Mouse (Mus musculus): ENCODE measurements around the gene Txnrd1.
A peak's percentile ranks its signal among the peaks of the same experiment; 100 is the strongest.

Gene Txnrd1

GRCm38 (mm10) chr10:82866832-82867231 lies 33.1 kb downstream of the Txnrd1 start:
- no peak for DNase-seq (ENCODE audit: low spot score)

- no peak for DNase-seq (ENCODE audit: low spot score)
These were observed 34.8 kb downstream of the Txnrd1 start for GRCm38 (mm10) chr10:82868418-82869086.

GRCm38 (mm10) chr10:82875446-82875845 lies 41.7 kb downstream of the Txnrd1 start:
- no peak for DNase-seq (ENCODE audit: low spot score)

GRCm38 (mm10) chr10:82876076-82876796 lies 42.5 kb downstream of the Txnrd1 start:
- DNase-seq (ENCODE audit: low spot score), result peak; percentile 42

- no peak for DNase-seq (ENCODE audit: low spot score)
These were observed 53.6 kb downstream of the Txnrd1 start for GRCm38 (mm10) chr10:82887354-82887753.

GRCm38 (mm10) chr10:82888576-82888975 lies 54.8 kb downstream of the Txnrd1 start:
- no peak for DNase-seq (ENCODE audit: low spot score)

GRCm38 (mm10) chr10:82889447-82889973 lies 55.8 kb downstream of the Txnrd1 start:
- peak; percentile 37 for DNase-seq (ENCODE audit: low spot score)

- DNase-seq (ENCODE audit: low spot score), result no peak
These were observed 57.2 kb downstream of the Txnrd1 start for GRCm38 (mm10) chr10:82890936-82891335.

- no peak for DNase-seq (ENCODE audit: low spot score)
These were observed 57.7 kb downstream of the Txnrd1 start for GRCm38 (mm10) chr10:82891427-82891826.

- no peak for DNase-seq (ENCODE audit: low spot score)
These were observed 58.8 kb downstream of the Txnrd1 start for GRCm38 (mm10) chr10:82892442-82893055.

GRCm38 (mm10) chr10:82893872-82894650 lies 60.3 kb downstream of the Txnrd1 start:
- peak; percentile 45 for DNase-seq (ENCODE audit: low spot score)

GRCm38 (mm10) chr10:82897936-82898335 lies 64.2 kb downstream of the Txnrd1 start:
- DNase-seq (ENCODE audit: low spot score), result no peak

- no peak for DNase-seq (ENCODE audit: low spot score)
These were observed 65.1 kb downstream of the Txnrd1 start for GRCm38 (mm10) chr10:82898893-82899292.

- DNase-seq (ENCODE audit: low spot score), result no peak
These were observed 66.2 kb downstream of the Txnrd1 start for GRCm38 (mm10) chr10:82899810-82900421.

- DNase-seq (ENCODE audit: low spot score), result peak; percentile 26
These were observed 66.8 kb downstream of the Txnrd1 start for GRCm38 (mm10) chr10:82900546-82900945.

GRCm38 (mm10) chr10:82901436-82901835 lies 67.7 kb downstream of the Txnrd1 start:
- DNase-seq (ENCODE audit: low spot score), result peak; percentile 87

GRCm38 (mm10) chr10:82908526-82908925 lies 74.8 kb downstream of the Txnrd1 start:
- DNase-seq (ENCODE audit: low spot score), result no peak

- peak; percentile 80 for DNase-seq (ENCODE audit: low spot score)
These were observed 75.6 kb downstream of the Txnrd1 start for GRCm38 (mm10) chr10:82909382-82909781.

- DNase-seq (ENCODE audit: low spot score), result no peak
These were observed 76.4 kb downstream of the Txnrd1 start for GRCm38 (mm10) chr10:82910198-82910597.

- no peak for DNase-seq (ENCODE audit: low spot score)
These were observed 79.5 kb downstream of the Txnrd1 start for GRCm38 (mm10) chr10:82913238-82913637.

GRCm38 (mm10) chr10:82913772-82914171 lies 80.0 kb downstream of the Txnrd1 start:
- DNase-seq (ENCODE audit: low spot score), result no peak

GRCm38 (mm10) chr10:82918675-82919074 lies 84.9 kb downstream of the Txnrd1 start:
- no peak for DNase-seq (ENCODE audit: low spot score)

Data from layer of hippocampus, adult 11-12 months (tissue).